Mouse (Mus musculus) right cerebral cortex, postnatal 10 days (tissue): ENCODE measurements at regions not wholly inside any gene's neighbourhood (a gene's known extent, or its start where the extent isn't known, plus 50 kb on each side); places are given as distances from the start of the nearest gene placed in this dataset.

ENCODE experiments used
- DNase-seq, 2 experiments: peaks; one replicate each; pipeline ENCODE4 v3.0.0; 2021; ENCODE audit warnings: low spot score in 2 of 2

GRCm38 (mm10) chr1:41551271-41551670 is 745.9 kb downstream of the Tmem182 start:
- DNase-seq, result no peak

- DNase-seq, result peak; percentile 36 to 47
These were observed 750.2 kb downstream of the Tmem182 start for GRCm38 (mm10) chr1:41555607-41556006.

GRCm38 (mm10) chr1:41559101-41559665 is 753.8 kb downstream of the Tmem182 start:
- peak in 1 of 2 experiments; percentile 21 for DNase-seq

GRCm38 (mm10) chr1:41559991-41560390 is 754.6 kb downstream of the Tmem182 start:
- no peak for DNase-seq

- no peak for DNase-seq
These were observed 798.1 kb downstream of the Tmem182 start for GRCm38 (mm10) chr1:41603471-41603870.

- DNase-seq, result peak; percentile 32 to 36
These were observed 799.8 kb downstream of the Tmem182 start for GRCm38 (mm10) chr1:41604996-41605747.

GRCm38 (mm10) chr1:41605748-41606131 is 800.3 kb downstream of the Tmem182 start:
- peak; percentile 34 to 44 for DNase-seq

GRCm38 (mm10) chr1:41610783-41611182 is 805.4 kb downstream of the Tmem182 start:
- no peak for DNase-seq

- DNase-seq, result peak; percentile 33 to 35
These were observed 846.4 kb downstream of the Tmem182 start for GRCm38 (mm10) chr1:41651804-41652203.

GRCm38 (mm10) chr1:41652210-41652609 is 846.8 kb downstream of the Tmem182 start:
- DNase-seq, result no peak

GRCm38 (mm10) chr1:41652646-41653427 is 847.4 kb downstream of the Tmem182 start:
- peak; percentile 74 to 80 for DNase-seq

GRCm38 (mm10) chr1:41674086-41674485 is 868.7 kb downstream of the Tmem182 start:
- no peak for DNase-seq

- no peak for DNase-seq
These were observed 869.9 kb downstream of the Tmem182 start for GRCm38 (mm10) chr1:41675345-41675744.

GRCm38 (mm10) chr1:41705692-41706091 is 900.3 kb downstream of the Tmem182 start:
- no peak for DNase-seq

GRCm38 (mm10) chr1:41742644-41743331 is 937.4 kb downstream of the Tmem182 start:
- no peak for DNase-seq

- DNase-seq, result no peak
These were observed 937.9 kb downstream of the Tmem182 start for GRCm38 (mm10) chr1:41743332-41743710.

GRCm38 (mm10) chr1:41744531-41744930 is 939.1 kb downstream of the Tmem182 start:
- DNase-seq, result peak in 1 of 2 experiments; percentile 23

- DNase-seq, result no peak
These were observed 936.2 kb upstream of the Pou3f3 start for GRCm38 (mm10) chr1:41759366-41759765.
